Mouse (Mus musculus) CD4-positive, CD25-positive, alpha-beta regulatory T cell, adult 2 months (primary cell): Measurements from ENCODE around the gene Olfr1495.
"Not testable (repeated sequence)": the region's sequence is repeated elsewhere in the genome, so short reads cannot be mapped to it uniquely, and the experiment has no call there.

Experiments used
- DNase-seq: peaks from one replicate; pipeline ENCODE4 v3.0.0-alpha.2; 2012; ENCODE audit warnings: low read depth, low spot score

Olfr1495 gene

GRCm38 (mm10) chr19:13764306-13764705 is at the start of gene Olfr1495:
Gene Olfr1495, plus strand, starts transcription at chr19:13764606.
- no peak for DNase-seq

- no peak for DNase-seq
Measured at GRCm38 (mm10) chr19:13722978-13723377, 41.4 kb upstream of the Olfr1495 start, which contains the start of gene Olfr1493-ps1. Gene Olfr1493-ps1, plus strand, starts transcription at chr19:13723278.

GRCm38 (mm10) chr19:13739428-13739827 is 25.0 kb upstream of the Olfr1495 start, which contains the start of gene Olfr1494:
Gene Olfr1494, plus strand, starts transcription at chr19:13739728.
- DNase-seq = no peak

- DNase-seq = no peak
Measured at GRCm38 (mm10) chr19:13749366-13749765, 15.0 kb upstream of the Olfr1495 start.

- DNase-seq = no peak
Measured at GRCm38 (mm10) chr19:13768565-13769276, 4.3 kb downstream of the Olfr1495 start.

GRCm38 (mm10) chr19:13777578-13777977 is 13.2 kb downstream of the Olfr1495 start, which contains the start of gene Olfr1496:
Gene Olfr1496, plus strand, starts transcription at chr19:13777878.
- no peak for DNase-seq

- DNase-seq = no peak
Measured at GRCm38 (mm10) chr19:13798102-13798501, 33.7 kb downstream of the Olfr1495 start, which contains the start of gene Olfr1497. Gene Olfr1497, minus strand, starts transcription at chr19:13798202.

GRCm38 (mm10) chr19:13805486-13805885 is 41.1 kb downstream of the Olfr1495 start:
- DNase-seq = not testable (repeated sequence)

GRCm38 (mm10) chr19:13812823-13813222 is 48.4 kb downstream of the Olfr1495 start:
- no peak for DNase-seq

- no peak for DNase-seq
Measured at GRCm38 (mm10) chr19:13818827-13819226, 54.4 kb downstream of the Olfr1495 start.

- no peak for DNase-seq
Measured at GRCm38 (mm10) chr19:13819347-13819746, 54.9 kb downstream of the Olfr1495 start, which contains the start of gene Olfr1499. Gene Olfr1499, minus strand, starts transcription at chr19:13819447.
